Mouse (Mus musculus): Measurements from ENCODE around the gene Lancl2. TPM values are rescaled to one million over a fixed set of nuclear protein-coding genes. Genes with fewer than 3 reads are reported as not detected.

Gene Lancl2
- total RNA-seq, 2 experiments from 2014 or later: 104 to 111 TPM

GRCm38 (mm10) chr6:57767112-57767868 is 65.0 kb downstream of the Lancl2 start:
- no peak for DNase-seq (ENCODE audit: low spot score in 2 of 2)

- no peak for DNase-seq (ENCODE audit: low spot score in 2 of 2)
Observed at GRCm38 (mm10) chr6:57768948-57769525, 66.7 kb downstream of the Lancl2 start.

- no peak for DNase-seq (ENCODE audit: low spot score in 2 of 2)
Observed at GRCm38 (mm10) chr6:57770467-57771190, 68.3 kb downstream of the Lancl2 start.

GRCm38 (mm10) chr6:57773792-57774191 is 71.5 kb downstream of the Lancl2 start:
- no peak for DNase-seq (ENCODE audit: low spot score in 2 of 2)

- DNase-seq (ENCODE audit: low spot score in 2 of 2): no peak
Observed at GRCm38 (mm10) chr6:57780359-57780758, 78.0 kb downstream of the Lancl2 start.

- DNase-seq (ENCODE audit: low spot score in 2 of 2): no peak
Observed at GRCm38 (mm10) chr6:57782658-57783057, 80.3 kb downstream of the Lancl2 start.

- DNase-seq (ENCODE audit: low spot score in 2 of 2): no peak
Observed at GRCm38 (mm10) chr6:57784251-57784650, 81.9 kb downstream of the Lancl2 start.

- no peak for DNase-seq (ENCODE audit: low spot score in 2 of 2)
Observed at GRCm38 (mm10) chr6:57787376-57787775, 85.0 kb downstream of the Lancl2 start.

Other genes starting within 250 kb of the Lancl2 start
- gene Ppm1k, start 167.1 kb upstream of the Lancl2 start, total RNA-seq (2021): 10 to 100 TPM; 89.7 to 90.4 TPM
- gene Herc6, start 121.5 kb upstream of the Lancl2 start, total RNA-seq (2021): 10 to 100 TPM; 12.7 to 16.4 TPM
- gene Pyurf, start 10.5 kb upstream of the Lancl2 start, total RNA-seq (2021): 10 to 100 TPM in 1 of 2 experiments, 1 to 10 TPM in 1; 9.0 to 10.3 TPM
- 100 to 1,000 TPM; 127 to 129 TPM for gene Vopp1, start 122.6 kb downstream of the Lancl2 start, total RNA-seq (2021)
- not detected for gene Vmn1r21, start 147.8 kb downstream of the Lancl2 start, total RNA-seq (2021)
- not detected for gene Vmn1r22, start 205.5 kb downstream of the Lancl2 start, total RNA-seq (2021)
- not detected for gene Vmn1r23, start 224.3 kb downstream of the Lancl2 start, total RNA-seq (2021)

All from left cerebral cortex, adult 18-20 months (tissue).